Mouse (Mus musculus) thymus, postnatal 25 days (tissue): ENCODE measurements around the gene Ift22.
A peak's percentile ranks its signal among the peaks of the same experiment; 100 is the strongest.

Source experiments
- DNase-seq: peaks from one replicate; pipeline ENCODE4 v3.0.0; 2022

Gene Ift22

DNA sequence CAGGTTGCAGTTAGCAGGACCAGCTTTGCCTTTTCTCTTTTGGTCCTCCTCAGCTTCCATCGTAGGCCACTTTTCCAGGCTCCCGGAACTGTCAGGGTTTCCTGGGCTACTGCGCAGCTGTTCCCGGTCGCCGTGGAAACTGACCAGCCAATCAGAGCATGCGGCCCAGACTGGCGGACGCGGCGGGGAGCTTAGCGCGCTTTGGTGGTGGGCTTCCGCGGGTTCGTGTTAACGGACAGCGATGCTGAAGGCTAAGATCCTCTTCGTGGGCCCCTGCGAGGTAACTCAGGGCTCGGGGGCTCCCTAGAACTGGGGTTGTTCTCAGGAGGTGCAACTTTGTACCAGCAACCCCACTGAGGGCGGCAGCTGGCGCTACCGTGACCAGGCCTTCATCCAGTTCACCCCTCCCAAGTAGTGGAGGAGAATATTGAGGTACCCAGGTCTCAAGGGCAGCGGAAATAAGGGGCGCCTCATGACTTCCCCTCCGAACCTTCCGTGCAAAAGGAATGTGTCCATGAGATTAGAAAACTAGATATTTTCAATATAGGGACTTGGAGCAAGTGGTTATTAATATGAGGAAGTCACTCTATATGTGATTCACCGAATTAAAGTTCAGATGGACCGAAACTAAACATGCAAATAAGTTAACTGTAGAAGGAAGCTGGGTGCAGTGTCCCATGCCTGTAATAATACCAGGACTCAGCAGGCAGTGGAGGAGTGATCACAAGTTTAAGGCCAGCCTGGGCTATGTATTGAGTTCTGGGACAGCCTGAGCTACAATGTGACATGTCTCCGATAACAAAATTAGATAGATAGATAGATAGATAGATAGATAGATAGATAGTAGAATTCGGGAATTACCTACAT is at the start of gene Ift22:
Ift22 (plus strand) TSS at position 160 of the 867 bp plus-strand sequence.
- peak; percentile 87 for DNase-seq

DNA sequence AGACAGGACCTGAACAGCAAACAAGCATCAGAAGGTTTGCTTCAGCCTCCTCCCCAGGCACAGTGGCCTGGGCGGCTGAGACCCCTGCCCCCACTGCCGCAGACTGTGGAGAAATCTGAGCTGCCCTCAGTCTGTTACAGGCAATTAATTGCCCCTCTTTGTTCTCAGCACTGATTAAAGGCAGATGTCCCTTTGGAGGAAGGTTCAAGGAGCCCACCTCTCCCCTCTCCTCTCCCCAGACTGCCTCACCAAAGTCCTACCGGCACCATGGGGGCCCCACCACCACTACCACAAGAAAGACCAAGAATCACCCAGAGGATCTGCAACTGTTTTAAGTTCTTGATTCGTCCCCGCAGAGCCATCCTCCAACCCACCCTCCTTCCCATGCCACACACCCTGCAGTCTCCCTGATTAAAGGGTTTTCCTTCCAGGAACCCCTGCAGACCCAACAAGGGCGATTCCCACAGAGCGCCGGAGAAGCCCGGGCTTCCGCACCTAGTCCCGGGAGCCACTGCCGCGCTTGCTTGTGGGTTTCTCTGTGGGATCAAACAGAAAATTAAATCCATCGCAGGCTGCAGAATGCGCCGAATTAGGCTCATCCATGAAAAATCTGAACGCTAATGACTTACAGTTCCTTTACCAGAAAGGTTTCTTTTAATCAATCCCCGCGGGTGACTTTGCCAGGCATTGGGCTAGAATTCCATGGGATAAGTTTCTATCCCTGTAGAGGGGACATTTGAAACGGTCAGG is 46.6 kb upstream of the Ift22 start:
- no peak for DNase-seq

DNA sequence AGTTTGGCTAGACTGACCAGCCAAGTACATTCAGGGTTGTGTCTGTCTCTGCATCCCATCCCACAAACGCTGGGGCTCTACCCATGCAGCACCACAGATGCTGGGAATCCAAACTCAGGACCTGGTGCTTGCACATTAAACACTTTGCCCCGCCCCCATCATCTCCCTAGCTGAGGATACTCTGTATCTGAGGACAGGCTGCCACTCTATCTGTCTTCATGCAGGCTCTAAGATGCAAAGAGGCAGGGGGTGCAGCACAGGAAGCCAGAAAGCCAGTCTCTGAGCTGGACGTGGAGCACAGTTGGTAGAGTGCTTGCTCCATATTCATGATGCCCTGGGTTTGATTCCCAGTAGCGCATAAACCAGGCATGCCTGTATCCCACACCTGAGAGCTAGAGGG is 45.1 kb upstream of the Ift22 start:
- peak; percentile 36 for DNase-seq

DNA sequence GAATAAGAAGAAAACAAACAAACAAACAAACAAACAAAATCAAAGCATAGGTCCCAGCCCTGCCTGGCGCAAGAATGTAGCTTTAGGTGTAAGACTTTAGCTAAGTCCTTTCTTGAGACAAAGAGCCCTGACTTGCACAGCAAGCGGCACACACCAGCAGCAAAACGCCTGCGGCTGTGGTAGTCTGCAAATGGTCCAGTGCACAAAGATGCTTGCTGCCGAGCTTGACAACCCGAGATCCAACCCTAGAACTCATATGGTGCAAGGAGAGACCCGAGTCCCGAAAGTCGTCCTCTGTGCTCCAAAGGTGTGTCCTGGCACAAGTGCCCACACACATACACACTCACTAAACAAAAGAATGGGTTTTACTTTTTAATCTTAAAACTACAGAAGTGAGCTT is 44.7 kb upstream of the Ift22 start:
- DNase-seq, result peak; percentile 19

DNA sequence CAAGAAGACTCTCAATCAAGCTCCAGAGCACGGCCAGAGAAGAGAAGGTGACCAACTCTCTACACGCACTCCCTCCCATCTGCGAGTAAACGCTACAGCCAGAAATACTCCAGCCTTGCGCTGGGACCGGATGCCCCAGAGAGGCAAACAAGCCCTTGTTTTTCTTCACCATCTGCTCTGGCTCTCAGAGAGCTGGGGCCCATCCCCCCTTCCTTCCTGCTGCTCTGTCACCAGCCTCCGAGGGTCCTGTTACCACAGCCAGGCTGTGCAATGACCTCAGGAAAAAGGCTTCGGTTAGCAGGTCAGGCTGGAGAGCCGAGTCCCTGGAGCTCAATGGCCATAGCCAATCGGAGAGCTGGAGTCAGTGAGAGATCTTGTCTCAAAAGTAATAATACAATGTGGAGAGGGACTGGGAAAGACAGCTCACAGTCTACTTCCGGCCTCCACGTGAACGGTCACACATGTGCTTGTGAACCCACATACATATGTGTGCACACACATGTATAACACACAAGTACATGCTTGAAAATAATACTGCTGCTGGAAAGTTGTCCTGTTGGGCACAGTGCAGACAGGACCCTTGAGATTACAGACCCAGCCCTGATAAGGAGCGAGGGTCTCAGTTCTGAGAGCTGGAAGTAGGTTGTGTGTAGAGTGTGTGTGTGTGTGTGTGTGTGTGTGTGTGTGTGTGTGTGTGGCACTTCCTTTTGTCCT is 43.8 kb upstream of the Ift22 start:
- peak; percentile 90 for DNase-seq

DNA sequence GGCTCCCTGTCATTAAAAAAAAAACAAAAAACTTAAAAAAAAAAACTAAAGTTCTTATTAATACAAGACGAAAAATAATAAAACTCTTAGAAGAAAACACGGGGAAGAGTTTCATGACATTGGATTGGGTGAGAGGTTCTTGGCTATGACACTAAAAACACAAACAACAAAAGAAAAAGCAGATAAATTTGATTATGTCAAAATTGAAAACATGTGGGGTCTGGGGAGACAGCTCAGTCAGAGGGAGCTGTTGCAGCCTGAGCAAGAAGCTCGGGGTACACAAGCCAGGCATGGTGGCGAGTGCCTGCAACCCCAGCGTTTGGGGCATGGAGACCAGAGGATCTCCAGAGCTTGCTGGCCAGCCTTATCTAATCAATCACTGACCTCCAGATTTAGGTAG is 40.2 kb upstream of the Ift22 start:
- no peak for DNase-seq

DNA sequence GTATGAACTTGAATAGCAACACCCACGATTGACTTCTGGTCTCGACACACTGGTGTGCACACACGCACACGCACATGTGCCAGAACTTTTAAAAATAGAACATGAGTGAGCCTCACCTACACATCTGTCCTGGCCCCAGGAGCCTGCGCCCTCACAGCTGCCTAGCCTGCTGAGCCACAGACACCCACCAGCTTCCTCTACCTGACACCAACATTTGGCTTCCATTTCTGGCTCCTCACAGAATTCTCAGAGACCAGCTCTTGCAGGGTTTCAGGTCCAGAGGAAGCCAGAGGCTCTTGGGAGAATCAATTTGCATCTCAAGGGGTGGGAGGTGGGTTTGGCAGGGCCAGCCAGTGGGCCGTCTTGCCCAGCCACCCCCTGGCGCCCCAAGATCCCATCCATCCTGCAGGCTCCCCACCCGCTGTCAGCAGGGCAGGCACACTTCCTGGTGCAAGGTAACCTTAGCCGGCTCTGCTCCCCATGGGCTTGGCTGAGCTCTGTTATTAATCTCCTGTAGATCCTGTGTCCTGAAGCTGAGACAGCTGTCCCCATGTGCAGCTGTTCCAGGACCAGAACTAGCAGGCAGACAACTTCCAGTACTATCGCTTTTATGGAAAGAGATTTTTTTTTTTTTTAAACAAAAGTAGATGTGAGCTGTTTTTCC is 38.4 kb upstream of the Ift22 start:
- DNase-seq, result peak; percentile 65

DNA sequence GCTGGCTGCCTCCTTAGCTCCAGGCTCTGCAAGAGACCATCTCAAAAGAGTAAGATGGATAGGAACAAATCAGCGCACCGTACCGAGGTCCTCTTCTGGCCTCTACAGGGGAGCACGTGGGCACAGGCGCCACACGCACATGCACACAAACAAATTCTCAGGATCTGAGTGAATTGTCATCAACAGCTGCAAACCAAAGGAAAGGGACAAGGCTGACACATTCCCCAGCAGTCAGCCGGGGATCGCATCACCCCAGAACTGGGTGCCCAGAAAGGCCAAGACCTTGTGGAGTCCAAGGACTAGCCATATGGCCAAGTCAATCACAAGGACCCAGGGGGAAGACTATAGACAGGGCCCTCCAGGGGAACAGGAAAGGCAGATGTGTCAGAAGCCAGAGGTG is 35.5 kb upstream of the Ift22 start:
- no peak for DNase-seq

DNA sequence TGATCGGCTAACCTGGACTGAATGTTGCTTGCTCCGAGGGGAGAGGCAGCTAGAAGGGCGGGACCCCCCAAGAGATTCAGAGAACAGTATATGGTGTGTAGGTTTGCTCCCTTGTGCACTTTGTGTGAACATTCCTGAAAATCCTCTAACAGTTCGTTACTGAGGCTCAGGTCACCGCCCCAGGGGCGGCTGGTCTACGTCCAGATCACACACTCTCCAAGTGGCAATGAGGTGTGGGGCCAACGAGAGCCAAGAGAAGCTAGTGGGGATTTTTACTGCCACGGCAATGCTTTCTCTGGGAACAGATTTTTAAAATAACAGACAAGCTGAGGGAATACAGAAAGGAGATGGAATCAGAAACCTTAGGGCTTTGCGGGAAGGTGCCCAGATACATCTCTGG is 33.7 kb upstream of the Ift22 start:
- DNase-seq, result no peak

DNA sequence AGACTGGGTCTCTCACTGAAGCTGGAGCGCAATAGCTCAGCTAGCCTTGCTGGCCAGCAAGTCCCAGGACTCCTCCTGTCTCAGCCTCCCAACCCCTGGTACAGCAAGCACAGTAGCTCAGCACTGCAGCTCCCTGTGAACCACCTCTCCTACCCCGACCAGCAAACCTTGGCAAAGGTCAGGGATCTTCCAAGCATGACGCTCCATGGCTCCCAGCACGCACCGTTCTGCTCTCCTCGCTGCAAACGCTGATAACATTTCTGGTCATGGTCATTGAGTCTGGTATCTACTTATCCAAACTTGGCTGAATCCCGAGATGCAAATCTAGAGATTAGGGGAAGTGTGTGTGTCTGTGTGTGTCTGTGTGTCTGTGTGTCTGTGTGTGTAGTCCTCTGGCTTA is 27.8 kb upstream of the Ift22 start:
- no peak for DNase-seq

DNA sequence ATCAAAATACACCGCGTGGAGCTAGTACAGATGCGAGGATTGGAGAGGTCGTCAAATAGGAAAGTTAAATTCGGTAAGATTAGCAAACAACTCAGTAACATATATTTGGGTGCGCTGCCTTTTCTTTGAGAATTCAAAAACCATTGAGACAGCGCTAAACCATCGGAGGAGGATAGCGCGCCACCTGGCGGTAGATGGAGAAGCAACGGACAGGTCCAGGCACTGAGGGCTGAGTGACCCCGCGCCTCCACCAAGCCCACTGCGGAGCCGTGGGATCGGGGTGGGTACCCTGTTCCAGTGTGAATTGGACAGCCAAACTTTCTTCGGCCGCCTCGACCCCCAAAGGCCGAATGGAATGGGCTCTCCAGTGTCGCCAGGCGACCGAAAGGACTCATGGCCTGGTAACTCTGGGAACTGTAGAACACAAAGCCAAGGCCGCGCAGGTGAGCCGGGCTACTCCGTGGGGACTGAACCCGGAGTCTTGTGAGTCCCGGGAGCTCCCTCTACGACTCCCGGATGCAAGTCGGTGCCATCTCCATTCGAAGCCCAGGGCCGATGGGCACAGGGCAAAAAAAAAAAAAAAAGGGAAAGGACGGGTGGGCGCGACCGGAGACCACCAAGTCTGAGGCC is 26.5 kb upstream of the Ift22 start:
- peak; percentile 86 for DNase-seq

DNA sequence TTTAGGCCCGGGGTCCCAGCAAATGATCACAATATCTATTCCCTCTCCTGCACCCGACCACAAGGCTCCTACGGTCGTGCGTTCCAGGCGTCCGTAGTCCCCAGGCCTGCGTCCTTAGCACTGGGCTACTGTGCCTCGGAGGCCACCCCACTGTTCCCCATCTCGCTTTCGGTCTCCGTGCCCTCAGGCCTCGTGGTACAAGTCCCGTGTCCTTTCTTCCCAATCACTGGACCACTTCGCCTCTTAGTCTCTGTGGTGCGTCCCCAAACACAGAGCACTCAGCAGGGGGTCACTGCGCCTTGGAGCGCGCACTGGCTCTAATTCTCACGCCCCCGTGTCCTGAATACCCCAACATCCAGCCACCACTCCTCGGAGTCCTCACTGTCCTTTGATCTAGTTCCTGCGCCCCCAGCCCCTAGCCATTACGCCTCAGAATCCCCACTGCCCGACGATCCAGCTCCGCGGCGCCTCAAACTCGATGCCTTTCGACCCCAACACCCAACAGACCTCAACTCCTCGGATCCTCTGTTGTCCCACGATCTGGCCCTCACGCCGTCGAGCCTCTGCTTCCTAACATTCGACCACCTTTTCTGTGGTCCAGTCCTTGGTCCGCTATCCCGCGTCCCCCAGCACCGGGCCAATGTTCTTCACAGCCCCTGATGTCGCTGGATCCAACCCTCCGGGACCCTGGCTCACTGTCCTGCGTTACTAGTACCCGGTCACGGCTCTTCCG is 25.7 kb upstream of the Ift22 start:
- DNase-seq, result no peak

DNA sequence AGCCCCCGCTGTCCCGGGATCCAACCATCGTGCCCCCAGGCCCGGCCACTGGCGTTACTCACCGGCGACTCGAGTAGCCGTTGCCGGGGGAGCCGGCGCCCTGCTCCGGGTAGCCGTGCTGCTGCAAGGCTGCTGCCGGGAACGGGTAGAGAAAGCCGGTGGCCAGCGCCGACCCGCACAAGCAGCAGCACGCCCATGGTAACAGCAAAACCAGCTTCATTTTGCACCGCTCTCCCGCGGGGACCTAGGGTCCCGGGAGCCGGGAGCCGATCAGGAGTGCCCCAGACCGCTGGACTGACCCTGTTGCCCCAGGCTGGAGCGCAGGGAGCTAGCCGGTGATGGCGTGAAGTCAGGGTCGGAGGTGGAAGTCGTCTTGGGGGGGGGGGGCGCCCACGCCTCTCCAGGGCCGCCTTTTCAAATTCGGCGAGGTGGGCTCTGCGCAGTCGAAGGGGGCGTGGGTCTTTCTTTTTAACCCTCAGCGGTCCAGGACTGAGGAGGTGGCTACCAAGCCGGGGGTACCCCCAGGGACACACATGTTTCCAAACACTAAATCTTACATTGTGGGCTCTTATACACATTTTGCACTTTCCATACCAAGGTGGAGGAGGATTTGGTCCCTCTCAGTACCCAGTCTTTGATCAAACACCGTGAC is 25.0 kb upstream of the Ift22 start, which contains the start of gene Col26a1:
Col26a1 (minus strand) TSS at position 422 of the 652 bp plus-strand sequence.
- no peak for DNase-seq

DNA sequence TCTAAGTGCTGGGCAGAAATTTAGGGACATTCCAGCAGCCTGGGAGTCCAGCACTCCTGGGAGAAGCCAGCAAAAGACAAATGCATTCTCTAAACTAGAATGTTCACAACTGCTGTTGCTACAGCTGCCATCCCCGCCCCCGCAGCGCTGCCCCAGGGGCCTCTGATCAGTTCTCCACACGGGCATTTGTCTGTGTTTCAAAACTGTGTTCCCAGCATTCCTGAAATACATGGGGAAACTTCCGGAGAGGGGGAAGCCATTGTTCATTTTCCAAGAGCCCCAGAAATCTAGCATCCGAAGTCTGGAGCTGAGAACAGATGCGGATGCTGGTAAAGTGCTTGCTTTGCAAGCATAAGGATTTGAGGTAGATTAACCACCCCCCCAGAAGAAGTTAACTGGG is 21.0 kb upstream of the Ift22 start:
- DNase-seq, result no peak

DNA sequence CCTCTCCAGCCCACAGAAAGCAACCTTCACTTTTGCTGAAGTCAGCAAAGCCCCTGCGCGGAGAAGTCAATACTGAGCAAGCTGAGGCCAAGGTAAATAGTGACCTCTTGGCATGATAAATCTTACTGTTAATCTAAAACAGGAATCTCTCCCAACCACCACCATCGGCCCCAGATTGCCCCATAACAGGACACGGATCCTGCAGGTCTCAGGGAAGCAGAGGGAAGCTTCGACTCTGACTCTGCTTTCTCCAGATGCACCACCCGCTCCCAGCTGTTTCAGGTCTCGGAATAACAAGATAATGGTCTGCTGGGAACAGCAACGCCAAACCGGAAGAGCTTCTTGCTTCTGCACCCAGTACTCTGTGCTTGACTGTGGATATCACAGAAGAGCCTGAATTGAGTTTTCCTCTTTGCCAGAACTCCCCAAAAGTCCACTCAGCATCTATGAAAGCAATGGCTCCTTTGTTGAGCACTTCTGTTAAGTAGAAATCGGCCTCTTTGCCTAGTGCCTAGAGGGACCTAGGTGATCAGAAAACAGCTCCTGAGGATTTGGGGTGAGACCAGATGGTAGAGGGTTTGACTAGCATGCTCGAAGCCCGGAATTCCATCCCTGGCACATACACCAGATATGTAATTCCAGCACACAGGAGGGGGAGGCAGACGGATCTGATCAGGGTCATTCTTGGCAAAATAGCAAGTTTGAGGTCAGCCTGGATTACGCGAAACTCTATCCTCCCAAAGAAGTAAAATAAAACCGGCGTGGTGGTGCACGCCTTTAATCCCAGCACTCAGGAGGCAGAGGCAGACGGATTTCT is 19.2 kb upstream of the Ift22 start:
- DNase-seq, result no peak

DNA sequence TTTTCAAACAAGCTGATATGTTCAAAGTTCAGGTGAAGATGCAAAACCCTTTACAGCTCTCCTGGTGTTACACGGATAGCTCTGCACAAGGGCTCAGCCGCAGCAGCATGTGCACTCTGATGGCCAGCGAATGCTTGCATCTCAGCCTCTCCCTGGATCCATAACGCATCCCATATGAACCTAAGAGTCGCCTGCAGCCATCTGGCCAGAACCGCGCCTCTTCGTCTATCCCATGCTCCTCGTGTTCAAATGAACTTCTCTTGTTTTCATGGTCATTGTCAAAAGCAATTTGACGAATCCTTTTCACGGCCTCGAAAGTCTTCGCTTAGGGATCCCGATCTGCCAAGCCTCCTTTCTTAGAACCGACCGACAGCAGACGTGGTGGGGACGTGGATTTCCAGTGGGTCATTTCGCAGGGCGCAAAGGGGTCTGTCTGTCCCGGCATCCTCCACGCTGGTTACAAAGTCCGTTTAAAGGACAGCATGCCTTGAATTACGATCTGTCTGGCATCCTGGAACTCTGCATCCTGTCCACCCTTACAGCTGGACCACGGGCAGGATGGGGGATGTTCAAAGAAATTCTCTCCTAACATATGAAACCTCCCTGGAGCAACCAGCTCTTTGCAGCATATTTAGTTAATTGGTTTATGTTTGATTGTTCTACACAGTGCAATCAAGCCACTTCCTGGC is 13.0 kb upstream of the Ift22 start:
- no peak for DNase-seq

DNA sequence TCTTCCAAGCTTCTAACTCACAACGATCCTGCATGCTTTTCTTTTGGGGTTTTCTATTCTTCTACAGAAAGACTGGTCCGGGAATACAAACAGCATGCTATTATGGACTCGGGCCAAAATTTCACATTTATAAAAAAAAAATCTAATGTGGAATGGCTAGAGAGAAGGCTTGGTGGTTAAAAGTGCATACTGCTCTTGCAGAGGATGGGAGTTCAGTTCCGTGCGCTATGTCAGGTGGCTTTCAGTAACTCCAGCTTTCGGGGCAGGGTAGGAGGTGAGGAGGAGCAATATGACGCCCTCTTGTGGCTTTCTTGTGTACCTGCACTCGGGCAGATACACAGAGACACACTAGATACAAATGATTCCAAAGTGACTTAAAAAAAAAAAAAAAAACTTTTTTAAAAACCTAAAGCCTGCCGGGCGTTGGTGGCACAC is 12.4 kb upstream of the Ift22 start:
- no peak for DNase-seq

DNA sequence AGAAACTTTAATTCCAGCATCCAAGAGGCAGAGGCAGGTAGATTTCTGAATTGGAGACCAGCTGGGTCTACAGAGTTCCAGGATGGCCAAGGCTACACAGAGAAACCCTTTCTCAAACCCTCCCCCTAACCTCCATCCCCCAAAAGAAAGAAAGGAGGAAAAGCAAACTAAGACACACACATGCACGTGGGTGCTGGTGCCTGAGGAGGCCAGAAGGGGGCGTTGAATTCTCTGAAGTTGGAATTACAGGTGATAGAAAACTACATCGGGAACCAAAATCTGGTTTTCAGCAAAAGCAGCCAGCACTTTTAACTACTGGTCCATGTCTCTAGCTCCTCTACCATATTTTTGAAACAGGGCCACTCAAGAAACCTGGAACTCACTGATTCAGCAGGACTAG is 3.3 kb upstream of the Ift22 start:
- DNase-seq, result no peak

DNA sequence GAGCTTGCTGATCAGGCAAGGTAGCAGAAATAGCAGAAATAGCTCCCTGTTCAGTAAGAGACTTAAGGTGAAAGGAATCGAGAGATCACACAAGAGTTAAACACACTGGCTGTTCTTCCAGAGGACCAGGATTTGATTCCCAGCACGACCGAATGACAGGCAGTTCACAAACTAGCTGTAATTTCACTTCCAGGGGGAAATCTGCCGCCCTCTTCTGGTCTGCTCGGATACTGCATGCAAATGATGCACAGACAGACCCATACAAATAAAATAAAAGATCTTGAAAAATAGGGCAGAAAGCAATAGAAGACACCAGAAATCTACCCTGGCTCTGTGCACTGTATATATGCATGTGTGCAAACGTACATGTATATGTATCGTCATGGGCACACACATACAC is 2.3 kb upstream of the Ift22 start:
- DNase-seq, result peak; percentile 62

DNA sequence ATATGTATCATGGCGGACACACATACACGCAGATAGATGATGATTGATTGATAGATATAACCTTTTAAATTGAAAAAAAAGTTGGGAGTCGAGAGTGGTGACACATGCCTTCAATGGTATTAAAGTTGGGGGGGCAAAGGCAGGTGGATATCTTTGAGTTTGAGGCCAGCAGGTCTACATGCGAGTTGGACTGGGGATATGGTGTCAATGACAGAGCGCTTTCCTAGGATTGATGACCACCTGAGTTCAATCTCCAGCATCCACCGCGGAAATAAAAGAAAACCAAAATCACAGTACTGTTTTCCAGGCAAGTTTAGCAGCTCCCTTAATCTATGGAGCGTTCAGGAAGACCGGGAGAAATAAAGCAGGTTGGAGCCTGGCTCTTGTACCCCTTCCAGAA is 363 bp upstream of the Ift22 start:
- no peak for DNase-seq
